Mouse (Mus musculus) limb, embryonic 14.5 days (tissue): ENCODE data around the gene Olfr1282. TPM values are rescaled to one million over a fixed set of nuclear protein-coding genes. Genes with fewer than 3 reads are reported as not detected.

Experiments used
- ATAC-seq: fragments of 200-750 bp; cut with Nextera tagmentation; 2 replicates; pipeline ENCODE4 v1.8.0; 2017; ENCODE audit warnings: low read depth, moderate number of reproducible peaks, moderate TSS enrichment; ENCODE audit not compliant: low FRiP score
- DNase-seq: peaks from one replicate; pipeline ENCODE4 v3.0.0-alpha.2; 2015; ENCODE audit warnings: low spot score
- H3K27ac ChIP-seq: fragments of 300-500 bp; sonication (generic); replicated peaks from 2 replicates; pipeline ENCODE4 v1.5.1; 2014; ENCODE audit warnings: low read depth, mild to moderate bottlenecking, low read length, moderate library complexity, mixed read lengths
- H3K27me3 ChIP-seq: fragments of 300-500 bp; sonication (generic); 2 replicates; pipeline ENCODE4 v1.6.1; 2014; ENCODE audit warnings: low read length, mixed read lengths; ENCODE audit not compliant: control insufficient read depth, insufficient read depth
- H3K36me3 ChIP-seq: fragments of 300-500 bp; sonication (generic); 2 replicates; pipeline ENCODE4 v1.6.1; 2014; ENCODE audit warnings: mild to moderate bottlenecking, low read length, moderate library complexity, mixed read lengths; ENCODE audit not compliant: control insufficient read depth, insufficient read depth
- H3K4me1 ChIP-seq: fragments of 300-500 bp; sonication (generic); 2 replicates; pipeline ENCODE4 v1.6.1; 2014; ENCODE audit warnings: antibody characterized with exemption, low read length, mixed read lengths; ENCODE audit not compliant: control insufficient read depth, insufficient read depth
- H3K4me2 ChIP-seq: fragments of 300-500 bp; sonication (generic); replicated peaks from 2 replicates; pipeline ENCODE4 v1.6.1; 2014; ENCODE audit warnings: low read depth, mild to moderate bottlenecking, low read length, moderate library complexity; ENCODE audit not compliant: severe bottlenecking
- H3K4me3 ChIP-seq: fragments of 300-500 bp; sonication (generic); replicated peaks from 2 replicates; pipeline ENCODE4 v1.5.1; 2014; ENCODE audit warnings: low read length
- H3K9ac ChIP-seq: fragments of 300-500 bp; sonication (generic); 2 replicates; pipeline ENCODE4 v1.6.1; 2014; ENCODE audit warnings: mild to moderate bottlenecking, low read depth, low read length, moderate library complexity; ENCODE audit not compliant: severe bottlenecking
- H3K9me3 ChIP-seq: fragments of 300-500 bp; sonication (generic); 2 replicates; pipeline ENCODE4 v1.6.1; 2016; ENCODE audit warnings: low read length; ENCODE audit not compliant: control insufficient read depth
- POLR2A ChIP-seq: fragments of 200-500 bp; IDR thresholded peaks from 2 replicates; pipeline ENCODE4 v1.8.0; 2012; ENCODE audit warnings: inconsistent platforms, mild to moderate bottlenecking, moderate library complexity, borderline replicate concordance; ENCODE audit not compliant: insufficient read depth, insufficient read length; ENCODE audit errors: extremely low read depth
- polyA plus RNA-seq, 2 experiments: library from polyadenylated mRNA; depleted of rRNA in 1 of 2; stranded (reverse) in 1 of 2; unstranded in 1 of 2; fragments of >200 nt; fragmentation: Nextera tagmentation in 1 of 2; extraction: Ambion mirVana in 1 of 2; gene quantifications; 2 replicates each; pipeline versions ENCODE4 v1.2.1 to v1.2.3; 2012 to 2014

Gene Olfr1282
- polyA plus RNA-seq, 2 experiments: not detected

- DNase-seq: no peak
- Histone ChIP-seq H3K27ac (no peak within 1 kb of the TSS), H3K9me3 (no peaks in the 10 kb centered on the region), H3K27me3 (no peaks in the 10 kb centered on the region), H3K4me3 (no peak within 1 kb of the TSS), H3K36me3 (no peaks in the 10 kb centered on the region), H3K9ac (no peak within 1 kb of the TSS), H3K4me1 (no peaks in the 10 kb centered on the region), H3K4me2 (no peak within 1 kb of the TSS)
- no peak for TF ChIP-seq POLR2A
- ATAC-seq: no peak
These were observed 35.5 kb downstream of the Olfr1282 start, which contains the start of gene Olfr1279 for GRCm38 (mm10) chr2:111300374-111300773. Gene Olfr1279, plus strand, starts transcription at chr2:111300635.

GRCm38 (mm10) chr2:111298541-111298940 is 37.3 kb downstream of the Olfr1282 start:
- ATAC-seq (no peak), DNase-seq (no peak)
- Histone ChIP-seq H3K4me3 (no peak overlapping the region), H3K4me1 (no peaks in the 10 kb centered on the region), H3K4me2 (no peak overlapping the region), H3K9ac (no peak overlapping the region), H3K36me3 (no peaks in the 10 kb centered on the region), H3K27ac (no peak overlapping the region), H3K27me3 (no peaks in the 10 kb centered on the region), H3K9me3 (no peaks in the 10 kb centered on the region)
- no peak for TF ChIP-seq POLR2A

GRCm38 (mm10) chr2:111289836-111290235 is 46.0 kb downstream of the Olfr1282 start, which contains the start of gene Olfr1278:
Gene Olfr1278, plus strand, starts transcription at chr2:111290136.
- TF ChIP-seq POLR2A: no peak
- DNase-seq (no peak), ATAC-seq (no peak)
- Histone ChIP-seq H3K4me2 (no peak within 1 kb of the TSS), H3K4me3 (no peak within 1 kb of the TSS), H3K9me3 (no peaks in the 10 kb centered on the region), H3K4me1 (no peaks in the 10 kb centered on the region), H3K27me3 (no peaks in the 10 kb centered on the region), H3K36me3 (no peaks in the 10 kb centered on the region), H3K27ac (no peak within 1 kb of the TSS), H3K9ac (no peak within 1 kb of the TSS)

Other genes starting within 250 kb of the Olfr1282 start
- gene Gm13941, start 230.1 kb downstream of the Olfr1282 start, polyA plus RNA-seq (2012; rRNA removed): not detected in 2 replicates
- gene Gm13941, start 230.1 kb downstream of the Olfr1282 start, polyA plus RNA-seq (2014; fragmentation: Nextera tagmentation; extraction: Ambion mirVana): not detected in 2 replicates
- not detected in 2 replicates for gene Gm15130, start 183.1 kb downstream of the Olfr1282 start, polyA plus RNA-seq (2012; rRNA removed)
- not detected in 2 replicates for gene Gm15130, start 183.1 kb downstream of the Olfr1282 start, polyA plus RNA-seq (2014; fragmentation: Nextera tagmentation; extraction: Ambion mirVana)
- not detected in 2 replicates for gene 4930430A15Rik, start 106.5 kb downstream of the Olfr1282 start, polyA plus RNA-seq (2012; rRNA removed)
- gene 4930430A15Rik, start 106.5 kb downstream of the Olfr1282 start, polyA plus RNA-seq (2014; fragmentation: Nextera tagmentation; extraction: Ambion mirVana): not detected in 2 replicates
- not detected in 2 replicates for gene Olfr1275, start 100.8 kb downstream of the Olfr1282 start, polyA plus RNA-seq (2012; rRNA removed)
- gene Olfr1275, start 100.8 kb downstream of the Olfr1282 start, polyA plus RNA-seq (2014; fragmentation: Nextera tagmentation; extraction: Ambion mirVana): not detected in 2 replicates
- not detected in 2 replicates for gene Olfr1276, start 81.6 kb downstream of the Olfr1282 start, polyA plus RNA-seq (2012; rRNA removed)
- not detected in 2 replicates for gene Olfr1276, start 81.6 kb downstream of the Olfr1282 start, polyA plus RNA-seq (2014; fragmentation: Nextera tagmentation; extraction: Ambion mirVana)
- gene Olfr1277, start 62.0 kb downstream of the Olfr1282 start, polyA plus RNA-seq (2012; rRNA removed): not detected in 2 replicates
- gene Olfr1277, start 62.0 kb downstream of the Olfr1282 start, polyA plus RNA-seq (2014; fragmentation: Nextera tagmentation; extraction: Ambion mirVana): not detected in 2 replicates
- gene Olfr1278, start 45.9 kb downstream of the Olfr1282 start, polyA plus RNA-seq (2012; rRNA removed): not detected in 2 replicates
- gene Olfr1278, start 45.9 kb downstream of the Olfr1282 start, polyA plus RNA-seq (2014; fragmentation: Nextera tagmentation; extraction: Ambion mirVana): not detected in 2 replicates
- gene Olfr1279, start 35.4 kb downstream of the Olfr1282 start, polyA plus RNA-seq (2012; rRNA removed): not detected in 2 replicates
- gene Olfr1279, start 35.4 kb downstream of the Olfr1282 start, polyA plus RNA-seq (2014; fragmentation: Nextera tagmentation; extraction: Ambion mirVana): not detected in 2 replicates
- not detected in 2 replicates for gene Olfr1280, start 22.1 kb downstream of the Olfr1282 start, polyA plus RNA-seq (2012; rRNA removed)
- gene Olfr1280, start 22.1 kb downstream of the Olfr1282 start, polyA plus RNA-seq (2014; fragmentation: Nextera tagmentation; extraction: Ambion mirVana): not detected in 2 replicates
- gene Olfr1281, start 9.6 kb downstream of the Olfr1282 start, polyA plus RNA-seq (2012; rRNA removed): not detected in 2 replicates
- not detected in 2 replicates for gene Olfr1281, start 9.6 kb downstream of the Olfr1282 start, polyA plus RNA-seq (2014; fragmentation: Nextera tagmentation; extraction: Ambion mirVana)
- not detected in 2 replicates for gene Olfr1283, start 30.7 kb upstream of the Olfr1282 start, polyA plus RNA-seq (2012; rRNA removed)
- gene Olfr1283, start 30.7 kb upstream of the Olfr1282 start, polyA plus RNA-seq (2014; fragmentation: Nextera tagmentation; extraction: Ambion mirVana): not detected in 2 replicates
- not detected in 2 replicates for gene Olfr1284, start 39.4 kb upstream of the Olfr1282 start, polyA plus RNA-seq (2012; rRNA removed)
- gene Olfr1284, start 39.4 kb upstream of the Olfr1282 start, polyA plus RNA-seq (2014; fragmentation: Nextera tagmentation; extraction: Ambion mirVana): not detected in 2 replicates
- not detected in 2 replicates for gene Olfr1286, start 87.0 kb upstream of the Olfr1282 start, polyA plus RNA-seq (2012; rRNA removed)
- not detected in 2 replicates for gene Olfr1286, start 87.0 kb upstream of the Olfr1282 start, polyA plus RNA-seq (2014; fragmentation: Nextera tagmentation; extraction: Ambion mirVana)
- not detected in 2 replicates for gene Olfr1287, start 113.1 kb upstream of the Olfr1282 start, polyA plus RNA-seq (2012; rRNA removed)
- gene Olfr1287, start 113.1 kb upstream of the Olfr1282 start, polyA plus RNA-seq (2014; fragmentation: Nextera tagmentation; extraction: Ambion mirVana): not detected in 2 replicates
- not detected in 2 replicates for gene Olfr1288, start 138.0 kb upstream of the Olfr1282 start, polyA plus RNA-seq (2012; rRNA removed)
- not detected in 2 replicates for gene Olfr1288, start 138.0 kb upstream of the Olfr1282 start, polyA plus RNA-seq (2014; fragmentation: Nextera tagmentation; extraction: Ambion mirVana)
- gene Olfr1289, start 144.7 kb upstream of the Olfr1282 start, polyA plus RNA-seq (2012; rRNA removed): not detected in 2 replicates
- not detected in 2 replicates for gene Olfr1289, start 144.7 kb upstream of the Olfr1282 start, polyA plus RNA-seq (2014; fragmentation: Nextera tagmentation; extraction: Ambion mirVana)
- gene Olfr1290, start 157.8 kb upstream of the Olfr1282 start, polyA plus RNA-seq (2012; rRNA removed): not detected in 2 replicates
- not detected in 2 replicates for gene Olfr1290, start 157.8 kb upstream of the Olfr1282 start, polyA plus RNA-seq (2014; fragmentation: Nextera tagmentation; extraction: Ambion mirVana)
- gene Olfr1291-ps1, start 161.1 kb upstream of the Olfr1282 start, polyA plus RNA-seq (2012; rRNA removed): not detected in 2 replicates
- gene Olfr1291-ps1, start 161.1 kb upstream of the Olfr1282 start, polyA plus RNA-seq (2014; fragmentation: Nextera tagmentation; extraction: Ambion mirVana): not detected in 2 replicates
- gene Olfr1293-ps, start 189.1 kb upstream of the Olfr1282 start, polyA plus RNA-seq (2012; rRNA removed): not detected in 2 replicates
- gene Olfr1293-ps, start 189.1 kb upstream of the Olfr1282 start, polyA plus RNA-seq (2014; fragmentation: Nextera tagmentation; extraction: Ambion mirVana): not detected in 2 replicates
- gene Olfr1294, start 204.2 kb upstream of the Olfr1282 start, polyA plus RNA-seq (2012; rRNA removed): not detected in 2 replicates
- not detected in 2 replicates for gene Olfr1294, start 204.2 kb upstream of the Olfr1282 start, polyA plus RNA-seq (2014; fragmentation: Nextera tagmentation; extraction: Ambion mirVana)
- gene Olfr1295, start 233.6 kb upstream of the Olfr1282 start, polyA plus RNA-seq (2012; rRNA removed): not detected in 2 replicates
- gene Olfr1295, start 233.6 kb upstream of the Olfr1282 start, polyA plus RNA-seq (2014; fragmentation: Nextera tagmentation; extraction: Ambion mirVana): not detected in 2 replicates